Mouse (Mus musculus) neural tube, embryonic 15.5 days (tissue): Measurements from ENCODE around the gene Cpa4. TPM values are rescaled to one million over a fixed set of nuclear protein-coding genes. Genes with fewer than 3 reads are reported as not detected.

ENCODE experiments used
- ATAC-seq: fragments of 200-750 bp; cut with Nextera tagmentation; 2 replicates; pipeline ENCODE4 v1.8.0; 2017; ENCODE audit warnings: mild to moderate bottlenecking, moderate TSS enrichment, moderate library complexity; ENCODE audit not compliant: low FRiP score
- H3K27ac ChIP-seq: fragments of 300-500 bp; sonication (generic); replicated peaks from 2 replicates; pipeline ENCODE4 v1.5.1; 2015; ENCODE audit warnings: mild to moderate bottlenecking, inconsistent platforms
- H3K27me3 ChIP-seq: fragments of 300-500 bp; sonication (generic); replicated peaks from 2 replicates; pipeline ENCODE4 v1.6.1; 2015; ENCODE audit warnings: inconsistent platforms
- H3K36me3 ChIP-seq: fragments of 300-500 bp; sonication (generic); 2 replicates; pipeline ENCODE4 v1.6.1; 2015; ENCODE audit warnings: inconsistent platforms
- H3K4me1 ChIP-seq: fragments of 300-500 bp; sonication (generic); 2 replicates; pipeline ENCODE4 v1.6.1; 2015; ENCODE audit warnings: inconsistent platforms
- H3K4me2 ChIP-seq: fragments of 300-500 bp; sonication (generic); 2 replicates; pipeline ENCODE4 v1.6.1; 2015; ENCODE audit warnings: inconsistent platforms, mild to moderate bottlenecking, moderate library complexity
- H3K4me3 ChIP-seq: fragments of 300-500 bp; sonication (generic); replicated peaks from 2 replicates; pipeline ENCODE4 v1.5.1; 2015; ENCODE audit warnings: mild to moderate bottlenecking, inconsistent platforms
- H3K9ac ChIP-seq: fragments of 300-500 bp; sonication (generic); replicated peaks from 2 replicates; pipeline ENCODE4 v1.6.1; 2015; ENCODE audit warnings: mild to moderate bottlenecking, inconsistent platforms
- H3K9me3 ChIP-seq: fragments of 300-500 bp; sonication (generic); replicated peaks from 2 replicates; pipeline ENCODE4 v1.6.1; 2016; ENCODE audit warnings: inconsistent platforms
- WGBS: fragments of 180-500 bp; shearing (Covaris S2); methylation state at CpG from one replicate; pipeline ENCODE4 v1.1.7; 2015; ENCODE audit warnings: mixed read lengths; 5-methylcytosine and 5-hydroxymethylcytosine counted together
- polyA plus RNA-seq: library from polyadenylated mRNA; unstranded; fragments of >200 nt; fragmentation: Nextera tagmentation; extraction: Ambion mirVana; gene quantifications from 2 replicates; pipeline ENCODE4 v1.2.1, GENCODE M21; 2015

Gene Cpa4
- polyA plus RNA-seq, 1 experiment from 2014 or later, result 0.54 TPM

DNA sequence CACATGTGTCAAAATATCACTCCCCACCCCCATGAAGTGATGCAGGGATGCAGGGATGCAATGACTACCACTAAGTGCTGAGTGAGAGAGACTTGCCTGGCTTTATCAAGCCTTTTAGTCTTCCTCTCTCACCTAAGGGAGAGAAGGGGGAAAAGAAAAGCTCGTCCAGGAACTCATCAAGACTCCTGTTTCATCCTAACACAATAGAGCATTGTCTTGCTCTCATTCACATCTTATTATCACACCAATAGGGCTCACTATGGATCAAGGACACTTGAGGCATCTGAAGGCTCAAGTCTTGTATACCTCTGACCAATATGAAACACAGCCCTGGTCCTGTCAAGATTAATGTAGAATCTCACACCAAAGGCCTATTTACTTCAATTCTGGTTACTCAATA is 32.8 kb downstream of the Cpa4 start:
- no peak overlapping the region for H3K4me3 ChIP-seq
- H3K4me2 ChIP-seq, result no peak overlapping the region
- 0 out of 2 replicates have a peak, but pooled peaks cover 3% of the 10 kb centered on the region for H3K4me1 ChIP-seq
- H3K27ac ChIP-seq, result no peak overlapping the region
- ATAC-seq, result no peak
- H3K9ac ChIP-seq, result no peak overlapping the region
- no peaks in the 10 kb centered on the region for H3K36me3 ChIP-seq
- H3K9me3 ChIP-seq, result no peaks in the 10 kb centered on the region
- 61% methylated on average over 1 of the region's 1 CpGs for WGBS
- H3K27me3 ChIP-seq, result no peaks in the 10 kb centered on the region

DNA sequence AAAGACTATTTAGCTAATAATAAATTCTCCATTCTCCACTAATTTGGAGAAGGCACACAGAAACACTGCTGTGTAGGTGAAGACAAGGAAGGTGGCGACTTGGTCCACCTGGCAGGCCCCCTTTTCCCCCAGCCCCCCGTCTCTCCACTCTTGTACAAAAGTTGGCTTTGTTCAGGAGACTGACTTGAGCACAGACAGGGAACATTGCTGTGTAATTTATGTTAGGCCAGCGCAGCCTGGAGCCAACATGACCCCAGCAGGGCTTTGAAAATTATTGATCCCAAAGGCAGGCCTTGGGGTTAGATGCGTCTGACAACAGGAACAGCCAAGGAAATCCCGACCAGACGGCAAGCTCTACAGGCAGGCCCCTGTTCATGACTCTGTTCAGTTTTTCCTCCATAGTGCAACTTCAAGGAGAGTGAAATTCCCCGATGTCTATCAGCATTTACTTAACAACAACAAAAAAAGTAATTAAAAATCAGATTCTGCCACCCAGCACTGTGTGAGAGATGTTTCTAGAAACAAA is 36.2 kb downstream of the Cpa4 start:
- 43% methylated on average over 7 of the region's 7 CpGs for WGBS
- Histone ChIP-seq H3K9me3 (no peaks in the 10 kb centered on the region), H3K4me3 (no peak overlapping the region), H3K36me3 (no peaks in the 10 kb centered on the region), H3K4me2 (no peak overlapping the region), H3K27me3 (no peaks in the 10 kb centered on the region), H3K4me1 (0 out of 2 replicates have a peak, but pooled peaks cover 3% of the 10 kb centered on the region), H3K9ac (no peak overlapping the region), H3K27ac (no peak overlapping the region)
- ATAC-seq, result no peak

DNA sequence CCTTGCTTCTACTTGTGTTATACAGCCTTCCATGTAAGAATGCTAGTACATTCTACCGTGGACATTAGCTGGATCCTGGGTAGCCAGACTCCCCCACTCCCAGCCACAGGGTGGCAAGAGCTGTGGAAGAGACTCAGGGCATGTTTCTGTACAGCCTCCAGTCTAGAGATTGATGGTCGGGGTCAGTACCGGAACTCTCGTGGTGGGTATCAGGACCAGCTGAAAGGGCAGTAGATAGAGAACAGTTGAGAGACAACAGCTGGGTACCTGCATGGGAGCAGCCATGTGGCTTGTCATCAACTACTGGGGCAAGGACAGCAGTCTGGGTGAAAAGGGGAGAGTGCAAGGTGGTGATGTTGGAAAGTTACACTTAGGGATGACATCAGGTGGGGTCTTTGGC is 36.9 kb downstream of the Cpa4 start:
- no peak overlapping the region for H3K4me3 ChIP-seq
- no peak overlapping the region for H3K27ac ChIP-seq
- 0 out of 2 replicates have a peak, but pooled peaks cover 3% of the 10 kb centered on the region for H3K4me1 ChIP-seq
- no peak for ATAC-seq
- H3K27me3 ChIP-seq, result no peaks in the 10 kb centered on the region
- H3K36me3 ChIP-seq, result no peaks in the 10 kb centered on the region
- no peaks in the 10 kb centered on the region for H3K9me3 ChIP-seq
- no peak overlapping the region for H3K9ac ChIP-seq
- no peak overlapping the region for H3K4me2 ChIP-seq
- WGBS, result 88% methylated on average over 4 of the region's 4 CpGs

DNA sequence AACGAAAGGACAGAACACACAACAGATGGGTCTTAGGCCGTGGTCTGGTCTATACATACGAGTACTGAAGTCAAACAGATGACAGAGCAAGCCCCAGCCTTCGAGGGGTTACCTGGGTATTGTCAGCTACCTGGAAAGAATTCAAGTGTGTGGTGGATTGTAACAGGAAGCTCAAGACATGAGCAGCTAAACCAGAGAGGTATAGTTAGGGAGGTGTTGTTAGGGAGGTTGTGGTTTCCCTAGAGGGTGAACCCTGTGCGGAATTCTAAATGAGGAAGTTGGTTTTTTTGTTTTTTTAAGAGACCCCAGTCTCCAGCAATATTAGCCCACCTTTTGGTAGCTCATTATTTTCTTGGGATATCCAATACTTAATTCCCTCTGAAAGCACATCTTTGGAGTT is 37.5 kb downstream of the Cpa4 start:
- Histone ChIP-seq H3K4me2 (no peak overlapping the region), H3K27me3 (no peaks in the 10 kb centered on the region), H3K4me1 (0 out of 2 replicates have a peak, but pooled peaks cover 3% of the 10 kb centered on the region), H3K9ac (no peak overlapping the region), H3K36me3 (no peaks in the 10 kb centered on the region), H3K9me3 (no peaks in the 10 kb centered on the region), H3K27ac (no peak overlapping the region), H3K4me3 (no peak overlapping the region)
- 92% methylated on average over 5 of the region's 5 CpGs for WGBS
- no peak for ATAC-seq

DNA sequence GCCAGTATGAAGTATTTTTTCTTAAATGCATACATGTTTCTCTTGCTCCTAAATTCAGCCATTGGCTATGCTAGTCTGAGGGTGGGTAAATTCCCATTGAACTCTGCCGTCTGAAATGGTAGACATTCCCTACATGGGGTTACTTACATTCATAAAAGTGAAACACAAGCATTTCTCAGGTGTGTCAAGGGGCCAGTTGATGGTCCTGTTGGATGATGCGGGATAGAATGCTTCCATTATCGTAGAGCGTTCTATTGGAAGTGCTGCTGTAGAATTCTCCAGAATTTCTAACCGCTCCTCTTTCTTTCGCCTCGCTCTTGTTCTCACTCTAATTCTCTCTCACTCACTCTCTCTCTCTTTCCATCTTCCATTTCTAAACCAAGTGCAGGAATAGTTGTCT is 42.5 kb downstream of the Cpa4 start, which contains the start of gene Cpa5:
TSS of gene Cpa5 (plus strand) at position 301 of the 400 bp plus-strand sequence.
- Histone ChIP-seq H3K9me3 (no peaks in the 10 kb centered on the region), H3K27ac (no peak within 1 kb of the TSS), H3K4me1 (peaks cover 8% of the 10 kb centered on the region), H3K4me2 (no peak within 1 kb of the TSS), H3K27me3 (no peaks in the 10 kb centered on the region), H3K4me3 (no peak within 1 kb of the TSS), H3K9ac (no peak within 1 kb of the TSS), H3K36me3 (no peaks in the 10 kb centered on the region)
- 85% methylated on average over 7 of the region's 7 CpGs for WGBS
- ATAC-seq, result no peak

DNA sequence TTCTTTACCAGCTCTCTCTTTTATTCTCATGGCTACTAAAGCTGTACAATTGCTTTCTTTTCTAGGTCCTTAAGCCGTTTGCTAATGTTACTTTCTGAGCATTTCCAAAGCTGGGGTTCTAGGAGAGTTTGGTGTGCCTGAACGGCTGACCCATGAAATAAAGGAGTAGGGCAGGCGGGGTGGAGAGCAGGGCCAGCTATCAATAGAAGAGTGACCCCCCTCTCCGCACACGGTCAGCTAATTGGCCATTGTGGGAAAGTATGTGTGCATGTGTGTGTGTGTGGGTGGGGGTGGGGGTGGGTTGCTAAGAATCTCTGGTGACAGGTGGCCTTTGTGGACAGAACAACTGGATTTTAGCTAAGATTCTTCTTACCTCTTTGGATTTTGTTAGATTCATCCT is 43.0 kb downstream of the Cpa4 start:
- no peak for ATAC-seq
- Histone ChIP-seq H3K27ac (no peak overlapping the region), H3K9ac (no peak overlapping the region), H3K4me1 (peaks cover 13% of the 10 kb centered on the region), H3K27me3 (no peaks in the 10 kb centered on the region), H3K36me3 (no peaks in the 10 kb centered on the region), H3K4me2 (no peak overlapping the region), H3K9me3 (no peaks in the 10 kb centered on the region), H3K4me3 (no peak overlapping the region)
- WGBS, result 34% methylated on average over 5 of the region's 5 CpGs

DNA sequence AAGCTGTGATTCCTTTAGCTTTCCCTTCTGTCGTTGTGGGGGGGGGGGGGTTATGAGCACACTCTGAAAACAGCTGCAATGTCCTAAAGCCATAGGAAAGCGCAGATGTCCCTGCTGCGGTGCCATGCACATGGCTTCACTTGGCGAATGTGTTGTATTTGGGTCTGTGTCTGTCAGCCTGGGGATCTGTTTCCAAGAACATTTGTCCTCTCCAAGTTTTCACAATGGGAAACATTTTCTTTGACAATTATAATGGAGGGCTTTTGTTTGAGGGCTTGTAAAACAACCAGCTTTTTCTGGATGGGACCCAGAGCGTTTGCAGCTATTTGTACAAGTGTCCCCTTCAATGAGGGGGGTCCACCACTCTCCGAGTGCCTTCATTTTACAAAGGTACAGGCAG is 46.1 kb downstream of the Cpa4 start:
- no peaks in the 10 kb centered on the region for H3K9me3 ChIP-seq
- H3K36me3 ChIP-seq, result no peaks in the 10 kb centered on the region
- H3K4me3 ChIP-seq, result no peak overlapping the region
- no peak overlapping the region for H3K27ac ChIP-seq
- no peak overlapping the region for H3K4me2 ChIP-seq
- no peak overlapping the region for H3K9ac ChIP-seq
- H3K27me3 ChIP-seq, result no peaks in the 10 kb centered on the region
- peaks cover 42% of the 10 kb centered on the region for H3K4me1 ChIP-seq
- ATAC-seq, result no peak
- WGBS, result 48% methylated on average over 6 of the region's 6 CpGs

DNA sequence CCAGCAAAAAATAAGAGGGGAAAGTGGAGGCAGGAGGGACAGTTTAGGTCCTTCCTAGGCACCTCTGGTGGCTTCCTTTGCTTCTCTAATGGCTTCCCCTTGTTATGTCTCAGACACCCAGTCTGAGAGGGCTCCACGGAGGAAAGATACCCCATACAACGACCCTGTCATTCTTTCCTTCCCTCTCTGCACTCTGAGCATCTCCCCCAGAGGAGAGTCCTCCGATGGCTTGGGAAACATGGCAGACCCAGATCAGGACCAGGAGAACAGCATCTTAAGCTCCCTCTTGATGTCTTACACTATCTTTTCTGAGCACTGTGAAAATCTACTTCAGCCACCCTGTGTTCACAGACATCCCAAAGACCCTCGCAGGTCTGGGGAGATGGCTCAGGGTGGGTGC is 47.6 kb downstream of the Cpa4 start:
- Histone ChIP-seq H3K4me2 (no peak overlapping the region), H3K27me3 (no peaks in the 10 kb centered on the region), H3K36me3 (no peaks in the 10 kb centered on the region), H3K4me3 (no peak overlapping the region), H3K4me1 (peaks cover 42% of the 10 kb centered on the region), H3K9me3 (no peaks in the 10 kb centered on the region), H3K9ac (no peak overlapping the region), H3K27ac (no peak overlapping the region)
- WGBS, result 33% methylated on average over 4 of the region's 4 CpGs
- no peak for ATAC-seq

DNA sequence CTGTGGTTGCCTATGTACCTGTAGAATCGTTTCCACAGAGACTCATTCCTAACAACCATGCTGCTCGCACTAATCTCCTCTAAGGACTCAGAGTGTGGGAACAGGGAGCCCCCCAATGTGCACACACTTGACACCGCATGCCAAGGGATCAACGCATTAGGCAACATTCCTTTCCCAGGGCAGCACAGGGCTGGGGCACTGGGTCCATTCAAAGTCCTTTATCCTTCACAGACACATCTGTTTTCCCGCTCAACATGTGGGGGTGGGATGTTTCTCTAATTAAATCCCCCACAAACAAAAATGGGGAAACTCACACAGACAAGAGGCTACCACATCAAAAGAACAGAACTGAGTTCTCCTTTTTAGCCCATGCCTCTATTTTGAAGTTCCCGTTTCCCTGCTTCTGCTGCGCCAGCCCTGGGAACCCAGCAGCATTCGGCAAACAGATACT is 48.3 kb downstream of the Cpa4 start:
- Histone ChIP-seq H3K9me3 (no peaks in the 10 kb centered on the region), H3K4me3 (no peak overlapping the region), H3K27ac (peak overlapping the region; percentile 18; the same call in 1 of the 2 replicates), H3K4me2 (no peak overlapping the region), H3K27me3 (no peaks in the 10 kb centered on the region), H3K4me1 (peaks cover 39% of the 10 kb centered on the region), H3K9ac (no peak overlapping the region), H3K36me3 (no peaks in the 10 kb centered on the region)
- ATAC-seq, result no peak
- 6% methylated on average over 8 of the region's 8 CpGs for WGBS

DNA sequence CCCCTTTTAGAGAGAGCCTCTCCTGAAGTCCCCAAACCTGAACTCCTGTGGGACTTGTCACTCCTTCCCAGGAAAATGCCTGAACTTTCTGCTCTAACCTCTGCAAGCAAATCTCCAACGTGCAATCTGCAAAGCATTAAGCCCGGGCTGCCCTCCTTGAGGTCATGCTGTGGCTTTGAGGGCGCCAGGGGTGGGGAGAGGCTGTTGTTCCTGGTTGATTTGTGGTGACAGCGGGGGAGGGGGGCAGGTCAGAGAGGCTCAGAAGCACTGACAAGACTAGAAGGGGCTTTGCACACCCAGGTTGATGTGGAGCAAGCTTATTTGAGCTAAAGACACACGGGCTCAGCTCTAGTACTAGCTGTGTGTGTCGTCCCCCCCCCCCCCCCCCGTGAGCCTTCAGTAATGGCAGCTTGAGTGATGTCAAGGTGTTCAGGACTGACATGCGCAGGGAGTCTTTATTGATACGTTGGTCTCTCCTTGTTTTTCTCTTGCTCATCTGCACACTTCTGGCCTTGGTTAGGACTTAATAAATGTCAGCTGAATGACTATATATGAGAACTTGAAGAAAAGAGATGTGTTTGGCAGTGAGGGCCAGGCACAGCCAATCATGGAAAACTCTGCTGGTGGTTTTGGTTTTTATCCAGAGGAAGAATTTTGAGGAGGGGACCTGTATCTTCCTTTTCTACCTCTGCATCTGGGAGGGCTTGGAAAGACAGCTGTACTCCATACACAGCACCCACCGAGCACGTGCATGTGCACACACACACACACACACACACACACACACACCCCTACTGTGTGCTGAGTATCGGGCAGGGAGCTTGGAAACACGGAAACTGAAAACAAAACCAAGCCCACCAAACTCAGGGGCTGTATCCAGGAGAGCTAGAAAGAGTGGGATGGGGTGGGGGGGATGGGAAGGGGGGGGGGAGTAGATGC is 49.1 kb downstream of the Cpa4 start:
- no peaks in the 10 kb centered on the region for H3K9me3 ChIP-seq
- peaks cover 39% of the 10 kb centered on the region for H3K4me1 ChIP-seq
- 0 out of 2 replicates have a peak overlapping the region, but pooled peaks have one; percentile 43 for H3K9ac ChIP-seq
- ATAC-seq, result peak; percentile 36
- no peaks in the 10 kb centered on the region for H3K36me3 ChIP-seq
- H3K4me3 ChIP-seq, result peak overlapping the region; percentile 22
- peak overlapping the region; percentile 75 for H3K27ac ChIP-seq
- H3K4me2 ChIP-seq, result peak overlapping the region; percentile 60
- H3K27me3 ChIP-seq, result no peaks in the 10 kb centered on the region
- 5% methylated on average over 13 of the region's 13 CpGs for WGBS

DNA sequence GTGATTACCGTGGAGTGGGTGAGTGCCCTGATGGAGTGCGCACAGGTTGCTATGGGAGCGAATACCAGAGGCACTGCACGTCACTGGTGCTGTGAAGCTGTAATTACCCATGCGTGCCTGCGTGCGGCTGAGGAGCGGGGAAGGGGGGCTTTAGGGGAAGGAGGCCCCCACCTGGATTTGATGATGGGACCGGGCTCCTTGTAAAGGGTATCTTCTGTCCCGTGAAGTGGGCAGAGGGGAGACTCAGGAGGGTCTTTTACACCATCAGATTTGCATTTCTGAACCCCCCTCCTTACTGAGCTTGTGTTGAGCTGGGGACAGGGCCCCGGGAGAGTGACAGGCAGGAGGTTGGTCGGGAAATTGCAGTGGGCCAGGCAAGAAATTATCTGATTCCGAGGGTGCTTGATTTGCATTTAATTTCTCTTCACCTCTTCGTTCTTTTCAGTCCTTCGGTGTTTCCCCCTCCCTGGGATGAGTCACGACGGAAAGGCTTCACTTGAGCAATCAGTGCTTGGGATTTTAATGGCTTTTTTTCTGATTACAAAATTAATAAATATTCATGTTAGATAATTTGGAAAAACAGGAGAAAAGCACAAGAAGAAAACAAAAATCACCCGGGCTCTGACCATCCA is 49.9 kb downstream of the Cpa4 start:
- H3K9me3 ChIP-seq, result no peaks in the 10 kb centered on the region
- peak overlapping the region; percentile 43; the same call in 1 of the 2 replicates for H3K9ac ChIP-seq
- peak overlapping the region; percentile 60 for H3K4me2 ChIP-seq
- H3K36me3 ChIP-seq, result no peaks in the 10 kb centered on the region
- H3K27ac ChIP-seq, result peak overlapping the region; percentile 75
- peak; percentile 90 for ATAC-seq
- WGBS, result 3% methylated on average over 18 of the region's 18 CpGs
- H3K4me3 ChIP-seq, result peak overlapping the region; percentile 22
- H3K4me1 ChIP-seq, result peaks cover 39% of the 10 kb centered on the region
- H3K27me3 ChIP-seq, result no peaks in the 10 kb centered on the region
